Mouse (Mus musculus) cerebellum, adult 11-12 months (tissue): ENCODE data around the gene Rab5if.
"Not testable (repeated sequence)": the region's sequence is repeated elsewhere in the genome, so short reads cannot be mapped to it uniquely, and the experiment has no call there.

ENCODE experiments used
- DNase-seq: peaks from one replicate; pipeline ENCODE4 v3.0.0; 2022

Gene Rab5if

GRCm38 (mm10) chr2:156862772-156863486 lies at the start of gene Rab5if:
Gene Rab5if (plus strand): TSS chr2:156863128.
- peak; percentile 97 for DNase-seq

GRCm38 (mm10) chr2:156814344-156814801 lies 48.6 kb upstream of the Rab5if start:
- DNase-seq: no peak

- no peak for DNase-seq
These were observed 48.0 kb upstream of the Rab5if start for GRCm38 (mm10) chr2:156814893-156815292.

GRCm38 (mm10) chr2:156815412-156815811 lies 47.5 kb upstream of the Rab5if start:
- DNase-seq: no peak

GRCm38 (mm10) chr2:156816116-156816515 lies 46.8 kb upstream of the Rab5if start:
- DNase-seq: no peak

- not testable (repeated sequence) for DNase-seq
These were observed 37.8 kb upstream of the Rab5if start for GRCm38 (mm10) chr2:156825128-156825527.

- DNase-seq: no peak
These were observed 28.6 kb upstream of the Rab5if start for GRCm38 (mm10) chr2:156834336-156834735.

GRCm38 (mm10) chr2:156838839-156839238 lies 24.1 kb upstream of the Rab5if start:
- DNase-seq: no peak

- no peak for DNase-seq
These were observed 23.4 kb upstream of the Rab5if start, which contains the start of gene Tgif2 for GRCm38 (mm10) chr2:156839319-156840191. Gene Tgif2 (plus strand): TSS chr2:156840007.

GRCm38 (mm10) chr2:156840301-156841027 lies 22.5 kb upstream of the Rab5if start:
- DNase-seq: no peak

- no peak for DNase-seq
These were observed 21.7 kb upstream of the Rab5if start for GRCm38 (mm10) chr2:156841028-156841840.

- DNase-seq: no peak
These were observed 20.9 kb upstream of the Rab5if start for GRCm38 (mm10) chr2:156841841-156842706.

GRCm38 (mm10) chr2:156842711-156843110 lies 20.2 kb upstream of the Rab5if start:
- no peak for DNase-seq

GRCm38 (mm10) chr2:156843331-156843730 lies 19.6 kb upstream of the Rab5if start:
- no peak for DNase-seq

- no peak for DNase-seq
These were observed 18.2 kb upstream of the Rab5if start for GRCm38 (mm10) chr2:156844715-156845114.

- DNase-seq: no peak
These were observed 15.3 kb upstream of the Rab5if start for GRCm38 (mm10) chr2:156847653-156848052.

GRCm38 (mm10) chr2:156848526-156849182 lies 14.3 kb upstream of the Rab5if start:
- no peak for DNase-seq

- DNase-seq: no peak
These were observed 12.4 kb upstream of the Rab5if start for GRCm38 (mm10) chr2:156850505-156850904.

- DNase-seq: not testable (repeated sequence)
These were observed 9.3 kb upstream of the Rab5if start for GRCm38 (mm10) chr2:156853584-156853983.

GRCm38 (mm10) chr2:156853999-156854771 lies 8.7 kb upstream of the Rab5if start:
- DNase-seq: peak; percentile 50
